Mouse (Mus musculus) limb, embryonic 15.5 days (tissue): Measurements from ENCODE around the gene Cacna1b. TPM values are rescaled to one million over a fixed set of nuclear protein-coding genes. Genes with fewer than 3 reads are reported as not detected.
A peak's percentile ranks its signal among the peaks of the same experiment; 100 is the strongest.

Experiments used
- ATAC-seq: fragments of 200-750 bp; cut with Nextera tagmentation; 2 replicates; pipeline ENCODE4 v1.8.0; 2017; ENCODE audit warnings: low read depth, moderate TSS enrichment; ENCODE audit not compliant: insufficient number of reproducible peaks, low FRiP score, low TSS enrichment
- H3K27ac ChIP-seq: fragments of 300-500 bp; sonication (generic); 2 replicates; pipeline ENCODE4 v1.5.1; 2015; ENCODE audit warnings: moderate library complexity, mild to moderate bottlenecking, inconsistent platforms
- H3K27me3 ChIP-seq: fragments of 300-500 bp; sonication (generic); 2 replicates; pipeline ENCODE4 v1.6.1; 2015; ENCODE audit warnings: inconsistent platforms
- H3K36me3 ChIP-seq: fragments of 300-500 bp; sonication (generic); 2 replicates; pipeline ENCODE4 v1.6.1; 2015; ENCODE audit warnings: inconsistent platforms
- H3K4me1 ChIP-seq: fragments of 300-500 bp; sonication (generic); 2 replicates; pipeline ENCODE4 v1.6.1; 2015; ENCODE audit warnings: inconsistent platforms
- H3K4me2 ChIP-seq: fragments of 300-500 bp; sonication (generic); 2 replicates; pipeline ENCODE4 v1.6.1; 2015; ENCODE audit warnings: mild to moderate bottlenecking, inconsistent platforms
- H3K4me3 ChIP-seq: fragments of 300-500 bp; sonication (generic); 2 replicates; pipeline ENCODE4 v1.5.1; 2015; ENCODE audit warnings: mild to moderate bottlenecking, inconsistent platforms
- H3K9ac ChIP-seq: fragments of 300-500 bp; sonication (generic); 2 replicates; pipeline ENCODE4 v1.6.1; 2015; ENCODE audit warnings: inconsistent platforms
- H3K9me3 ChIP-seq: fragments of 300-500 bp; sonication (generic); 2 replicates; pipeline ENCODE4 v1.6.1; 2016; ENCODE audit warnings: inconsistent platforms
- WGBS: fragments of 180-500 bp; shearing (Covaris S2); methylation state at CpG from one replicate; pipeline ENCODE4 v1.1.7; 2015; 5-methylcytosine and 5-hydroxymethylcytosine counted together
- polyA plus RNA-seq: library from polyadenylated mRNA; unstranded; fragments of >200 nt; fragmentation: Nextera tagmentation; extraction: Ambion mirVana; gene quantifications from 2 replicates; pipeline ENCODE4 v1.2.1, GENCODE M21; 2015

Gene Cacna1b
- polyA plus RNA-seq, 1 experiment from 2014 or later, result 1.2 TPM

GRCm38 (mm10) chr2:24679012-24679651 is 83.8 kb downstream of the Cacna1b start:
- Histone ChIP-seq H3K27me3 (peaks cover 10% of the 10 kb centered on the region; the same call in 1 of the 2 replicates), H3K4me1 (peaks cover 6% of the 10 kb centered on the region), H3K9me3 (no peaks in the 10 kb centered on the region), H3K9ac (no peak overlapping the region), H3K36me3 (no peaks in the 10 kb centered on the region), H3K4me2 (peak overlapping the region; percentile 49), H3K4me3 (peak overlapping the region; percentile 24), H3K27ac (no peak overlapping the region)
- ATAC-seq, result no peak
- 28% methylated on average over 50 of the region's 50 CpGs for whole genome bisulfite sequencing

GRCm38 (mm10) chr2:24678538-24678937 is 84.4 kb downstream of the Cacna1b start:
- H3K27ac ChIP-seq, result no peak overlapping the region
- H3K9ac ChIP-seq, result no peak overlapping the region
- WGBS, result 72% methylated on average over 5 of the region's 5 CpGs
- no peak overlapping the region for H3K4me3 ChIP-seq
- no peak for ATAC-seq
- peaks cover 10% of the 10 kb centered on the region; the same call in 1 of the 2 replicates for H3K27me3 ChIP-seq
- H3K36me3 ChIP-seq, result no peaks in the 10 kb centered on the region
- no peaks in the 10 kb centered on the region for H3K9me3 ChIP-seq
- peaks cover 6% of the 10 kb centered on the region for H3K4me1 ChIP-seq
- H3K4me2 ChIP-seq, result no peak overlapping the region

DNA sequence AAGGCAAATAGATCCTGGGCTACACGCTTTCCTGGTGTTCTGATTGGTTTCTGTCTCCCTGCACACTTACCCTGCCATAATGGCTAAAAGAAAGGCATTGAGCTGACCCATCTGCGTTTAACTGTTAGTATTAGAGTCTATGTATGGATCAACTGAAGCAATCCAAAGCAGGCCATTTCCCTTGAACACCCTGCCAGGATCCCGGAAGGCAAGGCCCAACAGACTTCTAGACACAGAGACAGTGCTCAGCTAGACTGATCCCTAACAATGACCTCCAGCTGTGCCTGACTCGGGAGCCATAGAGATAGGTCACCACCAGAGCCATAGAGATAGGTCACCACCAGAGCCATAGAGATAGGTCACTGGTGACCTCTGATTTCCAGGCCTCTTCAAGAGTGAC is 84.8 kb downstream of the Cacna1b start:
- H3K9me3 ChIP-seq, result no peaks in the 10 kb centered on the region
- H3K4me1 ChIP-seq, result peaks cover 6% of the 10 kb centered on the region
- WGBS, result 79% methylated on average over 4 of the region's 4 CpGs
- H3K9ac ChIP-seq, result no peak overlapping the region
- no peaks in the 10 kb centered on the region for H3K36me3 ChIP-seq
- no peak overlapping the region for H3K27ac ChIP-seq
- no peak for ATAC-seq
- peaks cover 10% of the 10 kb centered on the region; the same call in 1 of the 2 replicates for H3K27me3 ChIP-seq
- H3K4me3 ChIP-seq, result no peak overlapping the region
- H3K4me2 ChIP-seq, result no peak overlapping the region

DNA sequence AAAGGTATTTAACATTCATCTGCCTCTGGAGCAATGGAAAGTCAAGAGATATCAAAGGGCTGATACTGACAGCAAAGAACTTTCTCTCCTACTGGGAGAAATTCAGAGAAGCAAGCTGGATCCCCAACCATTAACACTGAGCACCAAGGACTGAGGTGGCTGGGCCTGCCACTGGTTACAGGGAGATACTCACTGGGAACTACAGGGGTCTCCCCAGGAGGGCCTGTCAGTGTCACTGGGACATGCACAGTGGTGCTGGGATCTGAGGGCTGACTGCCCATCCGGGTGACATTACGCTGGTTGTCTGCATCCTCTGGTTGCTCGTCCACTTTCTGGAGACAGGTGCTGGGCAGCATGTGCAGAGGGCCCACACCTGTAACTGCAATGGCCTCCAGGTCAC is 85.3 kb downstream of the Cacna1b start:
- peaks cover 10% of the 10 kb centered on the region; the same call in 1 of the 2 replicates for H3K27me3 ChIP-seq
- no peak for ATAC-seq
- 88% methylated on average over 3 of the region's 3 CpGs for WGBS
- H3K4me1 ChIP-seq, result peaks cover 6% of the 10 kb centered on the region
- no peak overlapping the region for H3K27ac ChIP-seq
- H3K4me2 ChIP-seq, result no peak overlapping the region
- no peaks in the 10 kb centered on the region for H3K9me3 ChIP-seq
- H3K36me3 ChIP-seq, result no peaks in the 10 kb centered on the region
- H3K4me3 ChIP-seq, result no peak overlapping the region
- H3K9ac ChIP-seq, result no peak overlapping the region

GRCm38 (mm10) chr2:24674432-24675006 is 88.4 kb downstream of the Cacna1b start:
- no peaks in the 10 kb centered on the region for H3K36me3 ChIP-seq
- peaks cover 6% of the 10 kb centered on the region for H3K4me1 ChIP-seq
- no peak overlapping the region for H3K27ac ChIP-seq
- ATAC-seq, result no peak
- 76% methylated on average over 6 of the region's 6 CpGs for WGBS
- no peak overlapping the region for H3K4me2 ChIP-seq
- no peak overlapping the region for H3K4me3 ChIP-seq
- no peak overlapping the region for H3K9ac ChIP-seq
- peaks cover 8% of the 10 kb centered on the region; the same call in 1 of the 2 replicates for H3K27me3 ChIP-seq
- H3K9me3 ChIP-seq, result no peaks in the 10 kb centered on the region

DNA sequence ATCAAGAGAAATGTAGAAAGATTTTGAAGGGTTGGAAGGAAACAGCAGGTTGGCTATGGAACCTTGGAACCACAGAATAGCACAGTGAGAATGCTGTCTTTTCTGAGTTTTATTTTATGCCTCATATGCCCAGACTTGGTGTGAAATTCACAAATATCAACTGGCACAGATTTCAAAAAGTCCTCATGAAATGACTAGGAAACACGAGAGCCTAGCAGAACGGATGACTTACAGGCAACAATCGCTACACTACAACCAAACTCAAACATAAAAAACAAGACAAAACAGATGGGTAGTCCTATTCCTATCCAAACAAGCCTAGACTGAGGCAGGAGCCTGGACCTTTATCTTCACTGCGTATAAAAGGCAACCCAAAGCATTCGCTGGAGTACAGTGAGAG is 94.4 kb downstream of the Cacna1b start:
- no peak overlapping the region for H3K4me2 ChIP-seq
- no peaks in the 10 kb centered on the region for H3K9me3 ChIP-seq
- H3K27ac ChIP-seq, result no peak overlapping the region
- WGBS, result 87% methylated on average over 5 of the region's 5 CpGs
- H3K9ac ChIP-seq, result no peak overlapping the region
- no peak overlapping the region for H3K4me3 ChIP-seq
- no peak for ATAC-seq
- no peaks in the 10 kb centered on the region for H3K4me1 ChIP-seq
- no peaks in the 10 kb centered on the region for H3K27me3 ChIP-seq
- H3K36me3 ChIP-seq, result no peaks in the 10 kb centered on the region

DNA sequence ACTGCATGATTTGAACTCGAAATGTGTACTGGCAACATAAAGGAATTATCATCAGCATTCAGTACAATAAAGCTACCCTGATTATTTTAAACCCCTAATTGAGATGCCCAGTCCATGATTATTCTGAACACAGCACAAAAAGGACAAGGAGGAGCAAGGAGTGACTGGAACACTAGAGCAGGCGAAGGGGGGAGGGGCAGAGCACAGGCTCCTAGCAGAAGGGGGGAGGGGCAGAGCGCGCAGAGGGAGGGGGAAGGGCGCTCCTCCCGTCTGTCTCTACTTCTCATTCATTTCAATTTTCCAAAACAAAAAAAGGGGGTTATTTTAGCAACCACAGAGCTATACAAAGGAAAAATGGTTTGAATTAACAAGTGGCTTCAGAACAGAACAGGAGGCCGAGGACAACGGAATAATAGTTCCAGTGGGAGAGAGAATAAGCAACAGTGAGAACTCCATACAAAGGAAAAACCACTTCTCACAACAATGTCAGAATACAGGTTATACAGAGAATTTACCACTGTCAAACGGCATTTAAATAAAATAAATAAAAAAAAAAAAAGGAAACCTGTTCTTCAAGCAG is 98.2 kb downstream of the Cacna1b start:
- no peak overlapping the region for H3K27ac ChIP-seq
- no peaks in the 10 kb centered on the region for H3K27me3 ChIP-seq
- H3K36me3 ChIP-seq, result no peaks in the 10 kb centered on the region
- H3K9ac ChIP-seq, result no peak overlapping the region
- no peak for ATAC-seq
- 27% methylated on average over 9 of the region's 9 CpGs for WGBS
- no peak overlapping the region for H3K4me3 ChIP-seq
- no peaks in the 10 kb centered on the region for H3K9me3 ChIP-seq
- no peaks in the 10 kb centered on the region for H3K4me1 ChIP-seq
- H3K4me2 ChIP-seq, result no peak overlapping the region

- no peak overlapping the region for H3K4me3 ChIP-seq
- WGBS, result 78% methylated on average over 6 of the region's 6 CpGs
- H3K9me3 ChIP-seq, result no peaks in the 10 kb centered on the region
- H3K27ac ChIP-seq, result no peak overlapping the region
- H3K9ac ChIP-seq, result no peak overlapping the region
- no peaks in the 10 kb centered on the region for H3K36me3 ChIP-seq
- ATAC-seq, result no peak
- H3K4me2 ChIP-seq, result no peak overlapping the region
- no peaks in the 10 kb centered on the region for H3K27me3 ChIP-seq
- no peaks in the 10 kb centered on the region for H3K4me1 ChIP-seq
Observed at GRCm38 (mm10) chr2:24659150-24659775, 103.7 kb downstream of the Cacna1b start.

DNA sequence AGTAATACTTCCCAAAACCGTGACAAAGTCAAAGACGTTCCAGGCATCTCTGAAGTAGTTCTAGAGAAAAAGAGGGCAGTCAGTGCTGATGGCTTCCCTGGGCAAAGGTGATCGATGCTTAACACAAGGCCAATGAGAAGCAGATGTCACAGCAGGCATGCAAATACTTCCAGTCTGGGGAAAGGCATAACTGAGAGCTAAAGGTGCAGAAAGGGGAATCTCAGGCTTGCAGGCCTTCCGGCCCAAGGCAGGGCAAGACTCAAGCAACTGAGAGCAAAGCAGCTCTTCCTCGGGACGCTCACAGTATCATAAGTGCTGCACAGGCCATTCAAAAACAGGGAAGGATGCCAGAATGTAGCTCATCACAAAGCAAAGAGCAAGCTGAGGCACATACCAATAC is 114.4 kb downstream of the Cacna1b start:
- Histone ChIP-seq H3K9ac (no peak overlapping the region), H3K4me1 (0 out of 2 replicates have a peak, but pooled peaks cover 6% of the 10 kb centered on the region), H3K4me2 (no peak overlapping the region), H3K36me3 (no peaks in the 10 kb centered on the region), H3K4me3 (no peak overlapping the region), H3K27ac (no peak overlapping the region), H3K27me3 (no peaks in the 10 kb centered on the region), H3K9me3 (no peaks in the 10 kb centered on the region)
- no peak for ATAC-seq
- WGBS, result 52% methylated on average over 6 of the region's 6 CpGs

GRCm38 (mm10) chr2:24646452-24647146 is 116.4 kb downstream of the Cacna1b start:
- WGBS, result 88% methylated on average over 5 of the region's 5 CpGs
- H3K9ac ChIP-seq, result no peak overlapping the region
- no peak for ATAC-seq
- no peak overlapping the region for H3K27ac ChIP-seq
- H3K4me3 ChIP-seq, result no peak overlapping the region
- no peaks in the 10 kb centered on the region for H3K36me3 ChIP-seq
- H3K4me1 ChIP-seq, result 0 out of 2 replicates have a peak, but pooled peaks cover 6% of the 10 kb centered on the region
- no peaks in the 10 kb centered on the region for H3K9me3 ChIP-seq
- no peaks in the 10 kb centered on the region for H3K27me3 ChIP-seq
- no peak overlapping the region for H3K4me2 ChIP-seq

GRCm38 (mm10) chr2:24642834-24643233 is 120.1 kb downstream of the Cacna1b start:
- 80% methylated on average over 7 of the region's 7 CpGs for WGBS
- Histone ChIP-seq H3K36me3 (no peaks in the 10 kb centered on the region), H3K9me3 (no peaks in the 10 kb centered on the region), H3K4me2 (no peak overlapping the region), H3K4me1 (0 out of 2 replicates have a peak, but pooled peaks cover 4% of the 10 kb centered on the region), H3K4me3 (no peak overlapping the region), H3K9ac (no peak overlapping the region), H3K27me3 (no peaks in the 10 kb centered on the region), H3K27ac (no peak overlapping the region)
- no peak for ATAC-seq
